Mouse (Mus musculus) activated CD4-positive, CD25-positive, alpha-beta regulatory T cell, adult 9 weeks (primary cell): ENCODE measurements around the gene Ssxb2. TPM values are rescaled to one million over a fixed set of nuclear protein-coding genes. Genes with fewer than 3 reads are reported as not detected.

Experiments
- polyA plus RNA-seq: library from polyadenylated mRNA; unstranded; fragments of 100-300 nt; shearing (Covaris generic); gene quantifications from one replicate; pipeline ENCODE4 v1.2.1, GENCODE M21; 2017

Ssxb2 gene
- not detected for polyA plus RNA-seq

GRCm38 (mm10) chrX:8461626-8462025, at the start of gene Ssxb2:
Gene Ssxb2, minus strand, starts transcription at chrX:8461726.

GRCm38 (mm10) chrX:8413005-8413404, 48.5 kb downstream of the Ssxb2 start, which contains the start of gene Ssxb1:
Gene Ssxb1, plus strand, starts transcription at chrX:8413305.

Other genes with a start within 250 kb of the Ssxb2 start
- gene Ftsj1, start 209.3 kb downstream of the Ssxb2 start, polyA plus RNA-seq, result 24.7 TPM
- 0.64 TPM for gene Slc38a5, start 190.6 kb downstream of the Ssxb2 start, polyA plus RNA-seq
- gene Ssxb10, start 134.3 kb downstream of the Ssxb2 start, polyA plus RNA-seq, result not detected
- not detected for gene Ssxb9, start 94.7 kb downstream of the Ssxb2 start, polyA plus RNA-seq
- not detected for gene Ssxb1, start 48.4 kb downstream of the Ssxb2 start, polyA plus RNA-seq
- gene Gm14459, start 63.2 kb upstream of the Ssxb2 start, polyA plus RNA-seq, result not detected
- not detected for gene Ssxb6, start 86.5 kb upstream of the Ssxb2 start, polyA plus RNA-seq
- gene Ssxb3, start 130.1 kb upstream of the Ssxb2 start, polyA plus RNA-seq, result not detected
- gene Ssxb8, start 229.1 kb upstream of the Ssxb2 start, polyA plus RNA-seq, result not detected